Mouse (Mus musculus): Measurements from ENCODE around the gene Btk.

DNA sequence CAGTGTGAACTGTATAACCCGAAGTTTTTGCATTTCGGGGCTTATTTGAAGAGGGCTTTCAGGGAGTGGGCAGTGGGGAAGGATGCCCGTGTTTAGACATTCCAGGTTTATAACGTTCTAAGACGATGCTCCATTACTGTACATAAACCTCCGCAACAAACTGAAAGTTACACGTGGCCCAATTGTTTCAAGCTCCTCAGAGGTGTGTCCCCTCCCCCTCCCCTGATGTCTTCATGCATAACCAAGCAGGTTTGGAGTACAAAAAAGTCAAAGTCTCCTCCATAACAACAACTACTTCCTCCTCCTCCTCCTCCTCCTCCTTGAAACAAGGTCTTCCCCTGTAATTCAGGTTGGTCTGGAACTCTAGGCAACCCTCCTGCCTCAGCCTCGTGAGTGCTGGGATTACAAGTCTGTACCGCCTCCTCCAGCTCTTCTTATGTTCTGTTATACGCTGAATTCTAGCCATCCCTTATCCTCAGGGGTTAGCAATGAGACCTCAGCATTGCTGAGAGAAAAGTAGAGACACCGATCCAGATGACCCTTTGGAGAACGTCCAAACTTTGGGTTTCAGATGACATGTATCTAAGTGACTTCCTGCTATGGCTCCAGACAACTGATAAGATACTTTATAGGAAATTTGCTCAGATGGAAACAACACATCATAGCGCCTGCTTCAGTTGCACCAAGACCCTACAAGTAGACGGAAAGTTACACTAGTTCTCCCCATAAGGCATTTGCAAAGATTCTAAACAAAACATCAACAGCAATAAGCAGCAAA is 2.7 kb downstream of the Btk start:
- TF ChIP-seq POLR2A (IDR thresholded peaks at IDR 0.05; ENCODE audit: borderline replicate concordance, low read depth, low read length): no peak
- no peak for TF ChIP-seq CTCF (IDR thresholded peaks at IDR 0.05; ENCODE audit: low read depth, low read length)
